Mouse (Mus musculus): ENCODE results near the gene Zbed3.

GRCm38 (mm10) chr13:95320451-95320850 is 3.0 kb upstream of the Zbed3 start:
- TF ChIP-seq CTCF (IDR thresholded peaks at IDR 0.05; ENCODE audit: borderline replicate concordance, extremely low read depth, insufficient read depth, insufficient read length) (no peak), POLR2A (IDR thresholded peaks at IDR 0.05; ENCODE audit: borderline replicate concordance, extremely low read depth, insufficient read depth, insufficient read length, poor library complexity, severe bottlenecking) (no peak)

Data from brain, embryonic 14.5 days (tissue).